Mouse (Mus musculus) forebrain, embryonic 14.5 days (tissue): ENCODE data around the gene Nbeal1. TPM values are rescaled to one million over a fixed set of nuclear protein-coding genes. Genes with fewer than 3 reads are reported as not detected.

Experiments
- ATAC-seq: fragments of 200-750 bp; cut with Nextera tagmentation; 2 replicates; pipeline ENCODE4 v1.8.0; 2017; ENCODE audit warnings: mild to moderate bottlenecking, moderate library complexity
- DNase-seq: peaks from one replicate; pipeline ENCODE4 v3.0.0-alpha.2; 2015; ENCODE audit warnings: low spot score
- H3K27ac ChIP-seq: fragments of 300-500 bp; sonication (generic); 2 replicates; pipeline ENCODE4 v1.5.1; 2014; ENCODE audit warnings: low read depth, mild to moderate bottlenecking, control low read depth, low read length, moderate library complexity
- H3K27me3 ChIP-seq: fragments of 300-500 bp; sonication (generic); replicated peaks from 2 replicates; pipeline ENCODE4 v1.6.1; 2014; ENCODE audit warnings: low read length, control low read depth, mixed read lengths; ENCODE audit not compliant: control insufficient read depth, insufficient read depth
- H3K36me3 ChIP-seq: fragments of 300-500 bp; sonication (generic); 2 replicates; pipeline ENCODE4 v1.6.1; 2014; ENCODE audit warnings: low read length, control low read depth; ENCODE audit not compliant: control insufficient read depth, insufficient read depth
- H3K4me1 ChIP-seq: fragments of 300-500 bp; sonication (generic); 2 replicates; pipeline ENCODE4 v1.6.1; 2014; ENCODE audit warnings: antibody characterized with exemption, low read length, control low read depth; ENCODE audit not compliant: control insufficient read depth, insufficient read depth
- H3K4me2 ChIP-seq: fragments of 300-500 bp; sonication (generic); 2 replicates; pipeline ENCODE4 v1.6.1; 2014; ENCODE audit warnings: mild to moderate bottlenecking, control low read depth, low read length
- H3K4me3 ChIP-seq: fragments of 300-500 bp; sonication (generic); 2 replicates; pipeline ENCODE4 v1.5.1; 2014; ENCODE audit warnings: low read depth, low read length, control low read depth
- H3K9ac ChIP-seq: fragments of 300-500 bp; sonication (generic); 2 replicates; pipeline ENCODE4 v1.6.1; 2014; ENCODE audit warnings: mild to moderate bottlenecking, low read length, control low read depth, moderate library complexity
- H3K9me3 ChIP-seq: fragments of 300-500 bp; sonication (generic); replicated peaks from 2 replicates; pipeline ENCODE4 v1.6.1; 2016; ENCODE audit warnings: low read length, control low read depth, mixed read lengths; ENCODE audit not compliant: control insufficient read depth
- WGBS: fragments of 180-500 bp; shearing (Covaris S2); extraction: QIAGEN DNeasy Blood & Tissue Kit; methylation state at CpG from one replicate; pipeline ENCODE4 v1.1.7; 2014; 5-methylcytosine and 5-hydroxymethylcytosine counted together
- polyA plus RNA-seq: library from polyadenylated mRNA; unstranded; fragments of >200 nt; fragmentation: Nextera tagmentation; extraction: Ambion mirVana; gene quantifications from 2 replicates; pipeline ENCODE4 v1.2.1, GENCODE M21; 2014

Gene Nbeal1
- polyA plus RNA-seq, 1 experiment from 2014 or later, result 6.5 TPM

DNA sequence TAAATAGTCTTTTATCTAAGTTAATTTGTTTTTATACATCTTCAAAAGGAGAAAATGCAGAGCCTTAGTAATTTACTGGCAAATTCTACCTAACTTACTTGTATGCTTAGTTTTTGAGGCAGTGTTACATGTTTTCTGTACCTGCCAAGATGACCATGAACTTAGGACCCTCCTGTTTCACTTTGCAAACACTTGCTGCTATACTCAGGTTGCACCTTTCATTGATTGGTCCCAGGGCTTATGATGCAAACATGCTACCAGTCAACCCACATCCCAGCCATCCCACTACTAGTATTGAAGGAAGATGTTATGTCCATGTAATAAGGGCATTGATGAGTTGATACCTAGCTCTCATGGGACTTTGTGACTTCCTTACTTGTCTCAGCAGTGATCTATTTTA lies 88.9 kb downstream of the Nbeal1 start:
- Histone ChIP-seq H3K27ac (no peak overlapping the region), H3K4me2 (no peak overlapping the region), H3K27me3 (no peaks in the 10 kb centered on the region), H3K36me3 (peaks cover 20% of the 10 kb centered on the region), H3K4me3 (no peak overlapping the region), H3K4me1 (no peaks in the 10 kb centered on the region), H3K9ac (no peak overlapping the region), H3K9me3 (no peaks in the 10 kb centered on the region)
- no peak for DNase-seq
- no peak for ATAC-seq

DNA sequence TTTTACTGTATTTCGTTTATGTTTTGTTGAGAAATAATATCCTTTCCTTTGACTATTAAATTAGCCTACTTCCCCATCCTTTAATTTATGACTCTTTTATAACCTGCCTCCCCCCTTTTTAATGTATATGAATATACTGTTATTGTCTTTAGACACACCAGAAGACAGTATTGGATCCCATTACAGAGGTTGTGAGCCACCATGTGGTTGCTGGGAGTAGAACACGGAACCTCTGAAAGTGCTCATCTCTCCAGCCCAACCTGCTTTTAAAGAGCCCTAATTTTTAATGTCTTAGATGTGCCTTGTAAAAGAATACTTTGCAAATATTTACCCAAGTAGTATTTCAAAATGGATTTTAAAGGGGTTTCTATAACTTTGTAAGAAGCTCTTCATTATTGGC lies 92.1 kb downstream of the Nbeal1 start:
- Histone ChIP-seq H3K4me2 (no peak overlapping the region), H3K9ac (no peak overlapping the region), H3K36me3 (peaks cover 8% of the 10 kb centered on the region), H3K27ac (no peak overlapping the region), H3K4me1 (no peaks in the 10 kb centered on the region), H3K27me3 (no peaks in the 10 kb centered on the region), H3K9me3 (no peaks in the 10 kb centered on the region), H3K4me3 (no peak overlapping the region)
- 82% methylated on average over 2 of the region's 2 CpGs for WGBS
- DNase-seq (peak; percentile 31), ATAC-seq (no peak)

DNA sequence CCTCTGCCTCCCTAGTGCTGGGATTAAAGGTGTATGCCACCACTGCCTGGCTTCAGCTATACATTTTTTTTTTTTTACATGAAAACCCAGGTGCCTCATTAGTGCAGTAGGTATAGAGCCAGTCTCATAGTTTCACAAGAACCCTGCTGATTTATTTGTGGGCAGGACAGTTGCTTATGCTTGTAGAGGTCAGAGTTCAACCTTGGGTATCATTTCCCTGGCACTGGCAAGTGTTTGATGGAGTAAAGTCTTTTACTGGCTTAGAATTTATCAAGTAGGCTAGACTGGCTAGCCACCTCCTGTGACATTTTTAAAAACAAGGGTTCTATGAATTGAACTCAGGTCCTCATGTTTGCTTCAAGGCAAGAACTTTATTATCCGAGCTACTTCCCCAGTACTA lies 113.5 kb downstream of the Nbeal1 start:
- Histone ChIP-seq H3K27me3 (no peaks in the 10 kb centered on the region), H3K9me3 (no peaks in the 10 kb centered on the region), H3K9ac (no peak overlapping the region), H3K4me2 (no peak overlapping the region), H3K4me3 (no peak overlapping the region), H3K36me3 (peaks cover 33% of the 10 kb centered on the region), H3K27ac (no peak overlapping the region), H3K4me1 (no peaks in the 10 kb centered on the region)
- no peak for DNase-seq
- ATAC-seq, result no peak
- WGBS, result 79% methylated on average over 1 of the region's 1 CpGs

DNA sequence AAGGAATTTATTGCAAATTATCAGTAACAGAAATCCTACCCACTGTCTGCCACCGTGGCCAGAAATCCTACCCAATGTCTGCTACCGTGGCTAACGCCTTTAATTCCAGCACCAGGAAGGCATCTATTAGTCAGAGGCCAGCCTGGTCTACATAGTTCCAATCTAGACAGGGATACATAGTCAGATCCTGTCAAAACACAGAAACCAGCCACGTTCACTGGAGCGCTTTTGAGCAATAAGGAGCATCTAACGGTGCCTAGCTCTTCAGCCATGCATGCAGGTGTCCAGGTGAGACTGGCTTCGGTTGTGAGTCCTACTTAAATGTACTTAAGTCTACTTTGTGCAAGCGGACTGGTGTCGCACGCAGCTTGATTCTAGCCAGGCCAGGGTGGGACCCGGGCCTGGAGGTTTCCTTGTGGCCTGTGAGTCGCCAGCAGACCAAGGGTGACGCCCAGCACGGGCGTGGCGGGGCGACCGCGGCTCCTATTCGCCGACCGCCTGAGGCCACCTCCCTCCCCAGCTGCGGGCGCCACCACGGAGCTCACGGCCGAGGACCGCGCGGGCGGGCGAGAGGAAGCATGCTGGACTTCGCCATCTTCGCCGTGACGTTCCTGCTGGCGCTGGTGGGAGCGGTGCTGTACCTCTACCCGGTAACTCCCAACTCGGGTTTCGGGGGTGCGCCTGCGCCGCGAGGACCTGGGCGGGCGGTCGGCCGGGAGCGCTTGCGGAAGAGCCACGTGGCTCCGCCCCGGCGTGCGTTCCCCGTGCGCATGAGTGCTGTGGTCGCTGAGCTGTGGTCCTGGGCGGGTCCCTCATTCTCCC lies 162.6 kb downstream of the Nbeal1 start, which contains the start of gene Cyp20a1:
Gene Cyp20a1, plus strand, starts transcription at position 516 of the 822 bp plus-strand sequence.
- Histone ChIP-seq H3K4me3 (peak within 1 kb of the TSS; percentile 69), H3K9me3 (no peaks in the 10 kb centered on the region), H3K4me2 (peak within 1 kb of the TSS; percentile 56), H3K4me1 (no peaks in the 10 kb centered on the region), H3K9ac (peak within 1 kb of the TSS; percentile 76), H3K27ac (peak within 1 kb of the TSS; percentile 89), H3K27me3 (no peaks in the 10 kb centered on the region), H3K36me3 (0 out of 2 replicates have a peak, but pooled peaks cover 5% of the 10 kb centered on the region)
- ATAC-seq, result peak; percentile 99
- 2% methylated on average over 60 of the region's 60 CpGs for WGBS
- DNase-seq, result peak; percentile 91

DNA sequence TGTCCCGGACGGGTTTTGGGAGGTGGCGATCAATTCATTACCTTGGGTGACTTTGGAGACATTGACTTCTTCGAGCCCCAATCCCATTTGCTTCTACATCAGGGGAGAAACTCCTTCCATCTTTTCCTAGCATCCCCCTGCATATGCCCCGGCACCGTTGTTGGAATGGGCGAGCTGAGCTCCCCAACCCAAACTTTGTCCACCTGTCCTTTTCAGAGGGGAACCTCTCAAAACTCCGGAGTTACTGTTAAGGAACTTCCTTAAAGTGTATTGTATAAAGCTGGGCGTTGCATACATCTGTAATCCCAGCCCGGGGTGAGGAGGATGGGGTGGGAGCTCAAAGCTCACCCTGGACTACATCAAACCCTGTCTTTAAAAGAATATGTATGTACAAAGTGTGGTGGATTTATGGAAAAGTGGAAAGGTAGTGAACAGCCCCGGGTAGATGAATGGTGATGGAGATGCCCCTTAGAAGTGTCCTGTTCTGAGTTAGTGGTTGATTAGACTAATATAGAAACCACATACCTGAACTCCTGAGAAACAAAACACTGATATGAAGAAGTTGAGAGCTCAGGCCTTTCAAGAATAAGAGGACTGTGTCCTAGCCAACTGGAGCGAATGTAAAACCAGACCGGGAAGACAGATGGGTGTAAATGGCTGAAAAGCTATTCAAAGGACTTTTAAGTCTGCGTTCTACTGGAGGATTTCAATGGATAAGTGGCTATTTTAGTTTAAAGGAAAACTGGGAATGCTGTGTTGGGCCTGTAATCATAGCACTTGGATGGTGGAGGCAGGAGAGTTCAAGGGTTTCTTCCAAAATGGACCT lies 163.4 kb downstream of the Nbeal1 start:
- Histone ChIP-seq H3K27ac (no peak overlapping the region), H3K4me3 (peak overlapping the region; percentile 69), H3K4me2 (peak overlapping the region; percentile 56), H3K9ac (peak overlapping the region; percentile 76), H3K4me1 (no peaks in the 10 kb centered on the region), H3K9me3 (no peaks in the 10 kb centered on the region), H3K27me3 (no peaks in the 10 kb centered on the region), H3K36me3 (0 out of 2 replicates have a peak, but pooled peaks cover 3% of the 10 kb centered on the region)
- WGBS, result 3% methylated on average over 14 of the region's 14 CpGs
- peak; percentile 56 for ATAC-seq
- peak; percentile 9 for DNase-seq

DNA sequence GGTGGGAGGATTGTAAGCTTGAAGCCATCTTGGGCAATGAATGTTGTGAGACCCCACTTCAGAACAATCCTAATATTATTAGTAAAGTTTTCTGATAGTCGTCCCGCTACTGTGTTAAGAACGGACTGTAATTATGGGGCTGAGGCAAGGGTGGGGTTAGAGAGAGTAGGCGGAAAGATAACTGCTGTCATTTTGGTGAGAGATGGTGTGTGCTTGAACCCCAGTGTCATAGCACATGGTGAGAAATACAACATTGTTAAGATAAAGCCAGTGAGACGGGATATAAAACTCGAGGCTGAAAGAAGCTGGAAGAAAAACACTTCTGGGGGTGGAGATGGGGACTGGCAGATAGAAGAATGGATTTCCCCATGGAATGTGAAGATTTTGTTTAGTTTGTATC lies 164.3 kb downstream of the Nbeal1 start:
- Histone ChIP-seq H3K27me3 (no peaks in the 10 kb centered on the region), H3K27ac (no peak overlapping the region), H3K9me3 (0 out of 2 replicates have a peak, but pooled peaks cover 1% of the 10 kb centered on the region), H3K9ac (no peak overlapping the region), H3K4me2 (no peak overlapping the region), H3K4me3 (no peak overlapping the region), H3K36me3 (no peaks in the 10 kb centered on the region), H3K4me1 (no peaks in the 10 kb centered on the region)
- ATAC-seq (no peak), DNase-seq (no peak)
- WGBS, result 91% methylated on average over 6 of the region's 6 CpGs

DNA sequence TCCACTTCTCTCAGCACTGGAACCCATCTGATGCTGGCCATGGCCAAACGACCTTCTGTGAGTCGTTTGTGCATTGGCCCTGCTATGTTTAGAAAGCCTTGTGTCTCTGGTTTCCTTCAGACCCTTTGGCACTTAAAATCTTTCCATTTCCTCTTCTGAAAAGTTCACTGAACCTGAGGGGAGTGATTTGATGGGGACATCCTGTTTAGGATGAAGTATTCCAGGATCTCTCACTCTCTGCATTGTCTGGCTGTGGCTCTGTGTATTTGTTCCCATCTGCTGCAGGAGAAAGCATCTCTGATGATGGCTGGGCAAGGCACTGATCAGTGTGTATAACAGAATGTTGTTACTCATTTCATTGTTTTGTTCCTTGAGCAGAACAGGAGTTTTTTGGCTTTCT lies 165.3 kb downstream of the Nbeal1 start:
- Histone ChIP-seq H3K4me1 (no peaks in the 10 kb centered on the region), H3K9me3 (0 out of 2 replicates have a peak, but pooled peaks cover 2% of the 10 kb centered on the region), H3K27me3 (no peaks in the 10 kb centered on the region), H3K27ac (no peak overlapping the region), H3K36me3 (no peaks in the 10 kb centered on the region), H3K4me3 (no peak overlapping the region), H3K9ac (no peak overlapping the region), H3K4me2 (no peak overlapping the region)
- DNase-seq (no peak), ATAC-seq (no peak)
- whole genome bisulfite sequencing, result 90% methylated on average over 2 of the region's 2 CpGs

DNA sequence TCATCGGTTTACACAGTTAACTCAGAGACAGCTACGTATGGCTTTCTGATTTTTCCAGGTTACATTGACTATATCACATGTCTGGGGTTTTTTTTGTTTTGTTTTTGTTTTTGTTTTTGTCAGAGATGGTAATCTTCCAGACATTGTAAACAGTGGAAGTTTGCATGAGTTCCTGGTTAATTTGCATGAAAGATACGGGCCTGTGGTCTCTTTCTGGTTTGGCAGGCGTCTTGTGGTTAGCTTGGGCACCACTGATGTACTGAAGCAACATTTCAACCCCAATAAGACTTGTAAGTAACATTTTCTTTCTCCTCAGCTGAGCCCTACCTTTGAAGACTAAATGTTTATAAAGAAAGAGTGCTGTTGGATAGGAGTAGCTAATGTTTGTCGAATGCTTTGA lies 172.4 kb downstream of the Nbeal1 start:
- H3K27ac ChIP-seq, result no peak overlapping the region
- H3K9ac ChIP-seq, result no peak overlapping the region
- H3K9me3 ChIP-seq, result 0 out of 2 replicates have a peak, but pooled peaks cover 2% of the 10 kb centered on the region
- 89% methylated on average over 5 of the region's 5 CpGs for WGBS
- H3K4me3 ChIP-seq, result no peak overlapping the region
- H3K4me1 ChIP-seq, result no peaks in the 10 kb centered on the region
- ATAC-seq (no peak), DNase-seq (no peak)
- H3K27me3 ChIP-seq, result no peaks in the 10 kb centered on the region
- no peak overlapping the region for H3K4me2 ChIP-seq
- peaks cover 6% of the 10 kb centered on the region; the same call in 1 of the 2 replicates for H3K36me3 ChIP-seq
